Mouse (Mus musculus): ENCODE measurements around the gene Vasn.

Vasn gene

GRCm38 (mm10) chr16:4639831-4640237 is at the start of gene Vasn, which contains the start of gene Dnaja3:
Vasn (plus strand) TSS chr16:4639941.
Dnaja3 (plus strand) TSS chr16:4639989.
- peak; percentile 69 to 70 for DNase-seq (ENCODE audit: low spot score in 2 of 2)

- no peak for DNase-seq (ENCODE audit: low spot score in 2 of 2)
These were observed 49.5 kb upstream of the Vasn start for GRCm38 (mm10) chr16:4590236-4590635.

GRCm38 (mm10) chr16:4592909-4593875 is 46.5 kb upstream of the Vasn start:
- peak in 1 of 2 experiments; percentile 61 for DNase-seq (ENCODE audit: low spot score in 2 of 2)

- DNase-seq (ENCODE audit: low spot score in 2 of 2): peak in 1 of 2 experiments; percentile 59
These were observed 45.5 kb upstream of the Vasn start, which contains the start of gene Glis2 for GRCm38 (mm10) chr16:4593971-4594813. Glis2 (plus strand) TSS chr16:4594713.

GRCm38 (mm10) chr16:4594814-4595526 is 44.8 kb upstream of the Vasn start:
- DNase-seq (ENCODE audit: low spot score in 2 of 2): no peak

GRCm38 (mm10) chr16:4595527-4595963 is 44.2 kb upstream of the Vasn start:
- peak in 1 of 2 experiments; percentile 55 for DNase-seq (ENCODE audit: low spot score in 2 of 2)

GRCm38 (mm10) chr16:4596141-4596728 is 43.5 kb upstream of the Vasn start:
- no peak for DNase-seq (ENCODE audit: low spot score in 2 of 2)

- no peak for DNase-seq (ENCODE audit: low spot score in 2 of 2)
These were observed 42.9 kb upstream of the Vasn start for GRCm38 (mm10) chr16:4596836-4597235.

- no peak for DNase-seq (ENCODE audit: low spot score in 2 of 2)
These were observed 42.4 kb upstream of the Vasn start for GRCm38 (mm10) chr16:4597296-4597695.

GRCm38 (mm10) chr16:4598041-4598440 is 41.7 kb upstream of the Vasn start:
- DNase-seq (ENCODE audit: low spot score in 2 of 2): no peak

- DNase-seq (ENCODE audit: low spot score in 2 of 2): no peak
These were observed 40.7 kb upstream of the Vasn start for GRCm38 (mm10) chr16:4598891-4599543.

GRCm38 (mm10) chr16:4599616-4600015 is 40.1 kb upstream of the Vasn start:
- no peak for DNase-seq (ENCODE audit: low spot score in 2 of 2)

- DNase-seq (ENCODE audit: low spot score in 2 of 2): no peak
These were observed 38.9 kb upstream of the Vasn start for GRCm38 (mm10) chr16:4600701-4601310.

- no peak for DNase-seq (ENCODE audit: low spot score in 2 of 2)
These were observed 37.6 kb upstream of the Vasn start for GRCm38 (mm10) chr16:4602189-4602588.

GRCm38 (mm10) chr16:4602766-4603452 is 36.8 kb upstream of the Vasn start:
- no peak for DNase-seq (ENCODE audit: low spot score in 2 of 2)

GRCm38 (mm10) chr16:4603453-4603837 is 36.3 kb upstream of the Vasn start:
- no peak for DNase-seq (ENCODE audit: low spot score in 2 of 2)

- DNase-seq (ENCODE audit: low spot score in 2 of 2): no peak
These were observed 35.4 kb upstream of the Vasn start for GRCm38 (mm10) chr16:4604293-4604837.

GRCm38 (mm10) chr16:4605514-4606131 is 34.1 kb upstream of the Vasn start:
- DNase-seq (ENCODE audit: low spot score in 2 of 2): no peak
